Mouse (Mus musculus) stomach, postnatal 0 days (tissue): ENCODE measurements around the gene Map4k3. TPM values are rescaled to one million over a fixed set of nuclear protein-coding genes. Genes with fewer than 3 reads are reported as not detected.

Source experiments
- ATAC-seq: fragments of 200-750 bp; cut with Nextera tagmentation; 2 replicates; pipeline ENCODE4 v1.8.0; 2017; ENCODE audit not compliant: low FRiP score, low TSS enrichment
- DNase-seq: peaks from one replicate; pipeline ENCODE4 v3.0.0-alpha.2; 2016; ENCODE audit warnings: low spot score
- H3K27ac ChIP-seq: fragments of 300-500 bp; sonication (generic); replicated peaks from 2 replicates; pipeline ENCODE4 v1.5.1; 2014; ENCODE audit warnings: mild to moderate bottlenecking, control low read depth
- H3K27me3 ChIP-seq: fragments of 300-500 bp; sonication (generic); 2 replicates; pipeline ENCODE4 v1.6.1; 2014; ENCODE audit warnings: low read length; ENCODE audit not compliant: control insufficient read depth, insufficient read depth
- H3K36me3 ChIP-seq: fragments of 300-500 bp; sonication (generic); 2 replicates; pipeline ENCODE4 v1.6.1; 2014; ENCODE audit warnings: low read length, mixed read lengths; ENCODE audit not compliant: control insufficient read depth, insufficient read depth
- H3K4me1 ChIP-seq: fragments of 300-500 bp; sonication (generic); replicated peaks from 2 replicates; pipeline ENCODE4 v1.6.1; 2014; ENCODE audit warnings: antibody characterized with exemption; ENCODE audit not compliant: control insufficient read depth, insufficient read depth
- H3K4me2 ChIP-seq: fragments of 300-500 bp; sonication (generic); replicated peaks from 2 replicates; pipeline ENCODE4 v1.6.1; 2014; ENCODE audit warnings: low read depth, mild to moderate bottlenecking, control low read depth, moderate library complexity
- H3K4me3 ChIP-seq: fragments of 300-500 bp; sonication (generic); 2 replicates; pipeline ENCODE4 v1.5.1; 2014; ENCODE audit warnings: low read depth, low read length, control low read depth
- H3K9ac ChIP-seq: fragments of 300-500 bp; sonication (generic); 2 replicates; pipeline ENCODE4 v1.6.1; 2014; ENCODE audit warnings: mild to moderate bottlenecking, low read length, control low read depth, mixed read lengths
- H3K9me3 ChIP-seq: fragments of 300-500 bp; sonication (generic); 2 replicates; pipeline ENCODE4 v1.6.1; 2016; ENCODE audit warnings: low read length; ENCODE audit not compliant: control insufficient read depth
- CTCF ChIP-seq: IDR thresholded peaks from 2 replicates; pipeline ENCODE4 v1.5.1; 2016; ENCODE audit warnings: antibody characterized with exemption, low read depth, mild to moderate bottlenecking, moderate library complexity
- EP300 ChIP-seq: optimal IDR thresholded peaks from 2 replicates; pipeline ENCODE3; 2016; ENCODE audit warnings: antibody characterized with exemption
- WGBS: fragments of 180-500 bp; shearing (Covaris S2); extraction: QIAGEN DNeasy Blood & Tissue Kit; methylation state at CpG from one replicate; pipeline ENCODE4 v1.1.7; 2014; 5-methylcytosine and 5-hydroxymethylcytosine counted together
- polyA plus RNA-seq: library from polyadenylated mRNA; unstranded; fragments of >200 nt; fragmentation: Nextera tagmentation; extraction: Ambion mirVana; gene quantifications from 2 replicates; pipeline ENCODE4 v1.2.1, GENCODE M21; 2015

The Map4k3 gene
- polyA plus RNA-seq, 1 experiment from 2014 or later, result 16.9 TPM

DNA sequence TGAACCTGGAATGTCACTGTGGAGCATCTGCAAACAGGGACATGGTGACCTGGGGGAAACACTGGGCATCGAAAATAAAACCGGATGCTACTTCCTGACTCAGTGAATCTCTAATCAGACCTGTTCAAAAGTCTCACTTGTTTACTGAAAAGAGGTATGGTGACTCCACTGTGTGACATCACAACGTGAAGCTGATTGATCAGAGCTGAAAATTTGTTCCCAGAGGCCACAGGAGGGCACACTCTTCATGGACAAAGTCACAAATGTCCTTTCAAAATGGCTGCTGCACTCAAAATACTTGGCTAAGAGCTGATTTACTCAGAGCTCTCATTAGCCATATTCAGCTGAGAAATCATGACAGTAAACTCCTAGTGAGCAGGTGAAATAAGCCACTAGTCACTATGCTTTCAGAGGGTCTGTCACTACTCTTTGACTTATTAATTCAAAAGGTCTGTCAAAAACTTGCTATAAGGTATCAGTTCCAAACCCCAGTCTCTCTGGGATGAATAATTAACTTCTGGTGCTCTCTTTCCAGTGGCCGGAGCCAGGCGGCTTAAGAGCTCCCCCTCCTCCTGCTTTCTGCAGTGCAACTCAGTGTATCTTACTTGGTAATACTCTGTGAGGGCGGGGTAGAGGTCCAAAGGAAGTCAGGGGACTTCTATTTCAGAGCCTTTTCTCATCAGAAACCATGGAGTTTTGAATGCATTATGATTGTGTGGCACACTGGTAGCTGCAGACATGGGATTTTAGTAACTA, 44.3 kb downstream of the Map4k3 start:
- H3K4me3 ChIP-seq, result no peak overlapping the region
- peak; percentile 76 for ATAC-seq
- DNase-seq, result peak; percentile 62
- H3K9ac ChIP-seq, result no peak overlapping the region
- no peak overlapping the region for H3K4me2 ChIP-seq
- H3K4me1 ChIP-seq, result no peaks in the 10 kb centered on the region
- no peak overlapping the region for H3K27ac ChIP-seq
- 35% methylated on average over 6 of the region's 6 CpGs for WGBS
- no peaks in the 10 kb centered on the region for H3K27me3 ChIP-seq
- 0 out of 2 replicates have a peak, but pooled peaks cover 1% of the 10 kb centered on the region for H3K36me3 ChIP-seq
- no peaks in the 10 kb centered on the region for H3K9me3 ChIP-seq
- peak; percentile 72 for TF ChIP-seq CTCF
- TF ChIP-seq EP300, result no peak

DNA sequence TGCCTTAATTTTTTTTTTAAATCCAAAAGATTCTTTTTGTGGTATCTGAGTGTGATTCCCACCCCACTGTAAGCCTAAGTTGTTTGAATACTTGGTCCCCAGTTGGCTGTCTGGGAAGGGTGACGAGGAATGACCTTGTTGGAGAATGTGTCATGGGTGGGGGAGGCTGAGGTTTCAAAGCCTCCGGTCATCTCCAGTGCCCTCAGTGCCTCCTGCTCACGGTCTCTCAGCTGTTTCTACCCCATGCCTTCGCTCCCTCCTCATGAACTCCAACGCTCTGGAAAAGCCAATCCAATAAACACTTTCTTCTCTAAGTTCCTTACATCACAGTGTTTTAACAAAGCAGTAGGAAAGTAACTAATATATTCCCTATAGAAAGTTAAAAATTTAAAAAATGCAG, 45.2 kb downstream of the Map4k3 start:
- ATAC-seq (no peak), DNase-seq (no peak)
- H3K4me1 ChIP-seq, result no peaks in the 10 kb centered on the region
- no peak overlapping the region for H3K9ac ChIP-seq
- no peaks in the 10 kb centered on the region for H3K27me3 ChIP-seq
- no peaks in the 10 kb centered on the region for H3K9me3 ChIP-seq
- 76% methylated on average over 5 of the region's 5 CpGs for WGBS
- H3K4me2 ChIP-seq, result no peak overlapping the region
- 0 out of 2 replicates have a peak, but pooled peaks cover 3% of the 10 kb centered on the region for H3K36me3 ChIP-seq
- H3K4me3 ChIP-seq, result no peak overlapping the region
- no peak for TF ChIP-seq CTCF
- TF ChIP-seq EP300, result no peak
- no peak overlapping the region for H3K27ac ChIP-seq

DNA sequence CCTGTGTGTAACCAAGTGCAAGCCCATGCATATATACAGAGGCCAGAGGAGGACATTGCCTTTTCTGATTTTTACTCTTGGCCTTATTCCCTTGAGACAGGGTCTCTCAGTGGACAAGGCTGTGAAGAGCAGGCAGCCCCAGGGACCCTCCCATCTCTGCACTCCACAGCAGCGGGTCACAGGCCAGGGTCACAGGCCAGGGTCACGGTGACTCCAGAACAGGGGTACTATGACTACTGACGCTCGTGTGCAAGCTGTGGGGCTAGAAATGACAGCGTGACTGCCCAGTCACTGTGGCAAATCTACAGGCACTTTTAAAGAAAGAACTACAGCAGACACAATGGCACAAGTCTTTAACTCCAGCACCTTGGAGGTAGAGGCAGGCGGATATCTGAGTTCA, 50.1 kb downstream of the Map4k3 start:
- H3K36me3 ChIP-seq, result 0 out of 2 replicates have a peak, but pooled peaks cover 3% of the 10 kb centered on the region
- H3K9me3 ChIP-seq, result no peaks in the 10 kb centered on the region
- H3K9ac ChIP-seq, result no peak overlapping the region
- WGBS, result 74% methylated on average over 6 of the region's 6 CpGs
- DNase-seq, result no peak
- ATAC-seq, result no peak
- no peaks in the 10 kb centered on the region for H3K27me3 ChIP-seq
- no peak overlapping the region for H3K4me2 ChIP-seq
- H3K4me3 ChIP-seq, result no peak overlapping the region
- no peaks in the 10 kb centered on the region for H3K4me1 ChIP-seq
- no peak overlapping the region for H3K27ac ChIP-seq
- TF ChIP-seq EP300 (no peak), CTCF (no peak)

DNA sequence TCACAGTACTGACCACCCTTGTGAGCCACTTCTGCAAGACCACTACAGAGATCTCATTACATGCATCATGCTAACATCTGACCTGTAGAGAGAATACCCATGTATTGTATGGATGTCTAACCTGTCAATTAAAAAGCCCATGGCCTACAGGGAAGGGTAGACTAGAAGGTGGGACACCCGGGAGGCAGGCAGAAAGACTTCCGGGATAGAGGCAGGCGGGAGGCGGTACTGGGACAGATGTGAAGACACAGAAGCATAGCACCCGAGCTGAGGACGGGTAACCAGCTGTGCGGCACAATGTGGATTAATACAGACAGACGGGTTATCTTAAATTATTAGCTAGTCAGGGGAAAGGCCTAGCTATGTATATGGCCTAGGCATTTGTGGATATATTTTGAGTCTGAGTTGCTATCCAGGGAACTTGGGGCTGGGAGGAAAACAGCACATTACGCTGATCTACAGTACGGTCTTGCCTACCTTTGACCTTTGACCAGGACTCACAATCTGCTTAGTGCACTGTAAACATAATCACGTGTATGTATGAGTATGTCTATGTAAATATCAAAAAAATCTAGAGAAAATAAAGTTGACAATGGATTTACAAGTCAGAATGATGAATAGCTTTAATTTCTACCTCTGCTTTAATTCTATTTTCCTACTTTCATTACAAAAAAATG, 51.3 kb downstream of the Map4k3 start:
- TF ChIP-seq CTCF (no peak), EP300 (no peak)
- no peak for ATAC-seq
- no peak overlapping the region for H3K27ac ChIP-seq
- 0 out of 2 replicates have a peak, but pooled peaks cover 3% of the 10 kb centered on the region for H3K36me3 ChIP-seq
- no peaks in the 10 kb centered on the region for H3K27me3 ChIP-seq
- H3K9me3 ChIP-seq, result no peaks in the 10 kb centered on the region
- WGBS, result 74% methylated on average over 11 of the region's 11 CpGs
- no peaks in the 10 kb centered on the region for H3K4me1 ChIP-seq
- DNase-seq, result no peak
- H3K4me2 ChIP-seq, result no peak overlapping the region
- H3K4me3 ChIP-seq, result no peak overlapping the region
- no peak overlapping the region for H3K9ac ChIP-seq

DNA sequence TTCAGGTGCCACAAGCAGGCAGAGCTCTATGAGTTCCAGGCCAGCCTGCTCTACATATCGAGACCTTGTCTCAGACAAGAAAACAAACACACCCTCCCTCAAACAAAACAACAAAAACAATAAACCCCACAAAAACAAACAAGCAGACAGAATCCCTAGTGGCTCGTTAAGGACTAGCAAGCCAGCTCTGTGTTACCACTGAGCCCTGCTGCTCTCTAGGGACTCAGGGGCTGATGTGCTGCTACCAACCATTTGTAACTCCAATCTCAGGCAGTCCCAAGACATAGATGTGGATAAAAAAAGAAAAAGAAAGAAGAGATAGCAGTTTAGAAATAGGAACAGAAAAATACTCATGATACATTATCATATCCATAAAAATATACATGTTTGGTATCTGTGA, 52.1 kb downstream of the Map4k3 start:
- Histone ChIP-seq H3K36me3 (0 out of 2 replicates have a peak, but pooled peaks cover 3% of the 10 kb centered on the region), H3K9ac (no peak overlapping the region), H3K27me3 (no peaks in the 10 kb centered on the region), H3K4me1 (no peaks in the 10 kb centered on the region), H3K27ac (no peak overlapping the region), H3K4me2 (no peak overlapping the region), H3K9me3 (no peaks in the 10 kb centered on the region), H3K4me3 (no peak overlapping the region)
- DNase-seq (no peak), ATAC-seq (no peak)
- TF ChIP-seq EP300 (no peak), CTCF (no peak)
- WGBS, result 66% methylated on average over 2 of the region's 2 CpGs

DNA sequence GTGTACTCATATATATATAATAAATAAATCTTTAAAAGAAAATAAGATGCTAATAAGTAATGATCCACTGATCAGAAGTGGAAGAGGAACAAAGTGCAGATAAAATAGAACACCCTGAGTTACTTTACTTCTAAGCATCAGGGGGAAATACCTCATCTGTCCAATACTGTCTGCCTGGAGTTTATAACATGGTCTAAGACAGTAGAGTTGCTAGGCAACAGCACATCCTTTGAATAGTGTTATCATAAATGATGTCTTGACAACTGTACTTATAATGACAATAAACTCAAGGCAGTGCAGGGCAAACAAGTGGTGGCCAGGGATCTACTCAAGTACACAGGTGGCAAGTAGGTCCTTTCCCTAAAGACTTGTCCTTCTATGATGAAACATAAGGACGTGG, 57.9 kb downstream of the Map4k3 start:
- Histone ChIP-seq H3K4me1 (0 out of 2 replicates have a peak, but pooled peaks cover 2% of the 10 kb centered on the region), H3K27me3 (no peaks in the 10 kb centered on the region), H3K9ac (no peak overlapping the region), H3K36me3 (no peaks in the 10 kb centered on the region), H3K27ac (no peak overlapping the region), H3K4me3 (no peak overlapping the region), H3K4me2 (no peak overlapping the region), H3K9me3 (no peaks in the 10 kb centered on the region)
- ATAC-seq, result no peak
- no peak for DNase-seq
- WGBS, result 82% methylated on average over 1 of the region's 1 CpGs
- TF ChIP-seq EP300, result no peak
- TF ChIP-seq CTCF, result no peak
